8 mouse cellular contexts compared by ENCODE assay signal in the genomic region with DNA sequence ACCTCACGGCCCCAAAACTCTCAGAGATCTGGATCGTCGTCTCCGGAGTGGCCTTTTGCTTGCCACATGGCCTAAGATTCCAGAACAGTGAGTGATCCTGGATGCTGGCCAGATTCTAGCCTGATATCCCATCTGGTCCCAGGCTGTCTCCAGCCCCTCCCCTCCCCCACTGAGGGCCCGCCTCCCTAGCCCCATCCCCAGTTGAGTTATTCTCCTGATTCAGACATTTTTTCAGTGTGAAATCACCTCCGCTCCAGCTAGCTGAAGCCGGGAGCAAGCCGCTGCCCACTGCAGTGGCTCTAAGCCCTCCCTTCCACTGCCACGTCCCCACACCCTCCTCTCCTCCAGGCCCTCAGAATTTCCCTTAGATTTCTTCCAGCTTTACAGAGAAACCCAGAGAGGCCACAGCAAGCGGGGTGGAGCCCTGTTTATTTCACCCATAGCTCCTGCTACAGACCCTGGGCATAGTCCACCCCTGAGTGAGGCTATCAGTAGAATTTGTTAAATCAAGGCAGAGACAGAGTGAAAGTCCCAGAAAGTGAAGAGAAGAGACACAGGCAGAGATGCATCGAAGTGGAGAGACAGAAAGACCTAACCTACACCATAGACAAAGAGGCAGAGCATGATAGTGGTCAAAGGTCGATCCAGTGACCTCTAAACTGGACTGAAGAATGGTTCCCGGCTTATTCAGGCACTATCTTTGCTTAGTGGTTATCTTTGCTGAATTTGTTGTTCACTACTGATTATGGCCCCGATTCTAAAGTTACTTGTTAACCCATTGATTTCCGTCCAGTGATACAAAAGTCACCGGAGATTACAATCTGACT. TPM values are rescaled to one million over a fixed set of nuclear protein-coding genes. Genes with fewer than 3 reads are reported as not detected.
A peak's percentile ranks its signal among the peaks of the same experiment; 100 is the strongest.
DNase-seq lines count a peak whose midpoint lies in the region; ATAC-seq and TF ChIP-seq lines count a peak whose summit lies in the region.

No protein-coding gene starts in this region.

- WGBS in hindbrain, embryonic 13.5 days = 28% methylated on average over 16 of the region's 16 CpGs
- WGBS in liver, adult 2 months = 30% methylated on average over 16 of the region's 16 CpGs
- WGBS in neural tube, embryonic 11.5 days = 42% methylated on average over 16 of the region's 16 CpGs

- H3K9ac ChIP-seq in hindbrain, embryonic 13.5 days = no peak overlapping the region
- no peak overlapping the region; the same call in 1 of the 2 replicates for H3K9ac ChIP-seq in liver, adult 2 months (ENCODE audit: low read depth, low read length)
- H3K9ac ChIP-seq in neural tube, embryonic 11.5 days (ENCODE audit: low read length) = peak overlapping the region; percentile 12; the same call in 1 of the 2 replicates

- no peaks in the 10 kb centered on the region for H3K9me3 ChIP-seq in hindbrain, embryonic 13.5 days
- H3K9me3 ChIP-seq in neural tube, embryonic 11.5 days (ENCODE audit: control insufficient read depth, low read length) = no peaks in the 10 kb centered on the region

- TF ChIP-seq POLR2A in liver, adult 2 months (IDR thresholded peaks at IDR 0.05; ENCODE audit: extremely low read depth, insufficient read depth, low read length) = no peak

- no peak for TF ChIP-seq CTCF in liver, adult 2 months (IDR thresholded peaks at IDR 0.05; ENCODE audit: low read depth, low read length)

- 0 out of 2 replicates have a peak overlapping the region, but pooled peaks have one; percentile 15 for H3K4me2 ChIP-seq in hindbrain, embryonic 13.5 days
- no peak overlapping the region for H3K4me2 ChIP-seq in neural tube, embryonic 11.5 days (ENCODE audit: low read depth)

- H3K4me1 ChIP-seq in hindbrain, embryonic 13.5 days (replicated peaks) = peaks cover 29% of the 10 kb centered on the region
- peaks cover 8% of the 10 kb centered on the region for H3K4me1 ChIP-seq in liver, adult 2 months (ENCODE audit: control insufficient read depth, insufficient read depth, low read length)
- H3K4me1 ChIP-seq in neural tube, embryonic 11.5 days (ENCODE audit: control insufficient read depth, insufficient read depth, low read length) = peaks cover 10% of the 10 kb centered on the region

- ATAC-seq in hindbrain, embryonic 13.5 days (ENCODE audit: low FRiP score) = peak; percentile 66
- ATAC-seq in neural tube, embryonic 11.5 days (ENCODE audit: insufficient read depth, low FRiP score, low TSS enrichment) = peak; percentile 59; the same call in 1 of the 2 replicates

- no peaks in the 10 kb centered on the region for H3K27me3 ChIP-seq in hindbrain, embryonic 13.5 days
- no peaks in the 10 kb centered on the region for H3K27me3 ChIP-seq in liver, adult 2 months (ENCODE audit: control insufficient read depth, insufficient read depth, low read length)
- no peaks in the 10 kb centered on the region for H3K27me3 ChIP-seq in neural tube, embryonic 11.5 days (ENCODE audit: control insufficient read depth, insufficient read depth, low read length)

- peak; percentile 96 for DNase-seq in MN1 (ENCODE audit: low spot score)
- peak; percentile 43 for DNase-seq in cerebellum, adult 8-10 months
- peak; percentile 79 for DNase-seq in forelimb bud, embryonic 11.5 days (ENCODE audit: low read depth, low spot score)
- DNase-seq in liver, adult 2 months (ENCODE audit: extremely low read depth, low read depth, low spot score) = peak; percentile 72
- DNase-seq in neural tube, embryonic 11.5 days (ENCODE audit: low spot score) = peak; percentile 85
- no peak for DNase-seq in frontal cortex, postnatal 25 days (ENCODE audit: low spot score in 2 of 2)
- DNase-seq in left cerebral cortex, postnatal 25 days (ENCODE audit: low spot score in 2 of 2) = no peak

- H3K27ac ChIP-seq in hindbrain, embryonic 13.5 days = peak overlapping the region; percentile 63
- peak overlapping the region; percentile 60 for H3K27ac ChIP-seq in liver, adult 2 months (replicated peaks; ENCODE audit: insufficient read depth, low read depth, low read length)
- H3K27ac ChIP-seq in neural tube, embryonic 11.5 days (ENCODE audit: low read depth, low read length) = peak overlapping the region; percentile 58; the same call in 1 of the 2 replicates

- H3K36me3 ChIP-seq in hindbrain, embryonic 13.5 days = no peaks in the 10 kb centered on the region
- no peaks in the 10 kb centered on the region for H3K36me3 ChIP-seq in liver, adult 2 months (ENCODE audit: control insufficient read depth, insufficient read depth, low read length)
- H3K36me3 ChIP-seq in neural tube, embryonic 11.5 days (ENCODE audit: control insufficient read depth, insufficient read depth, low read length) = no peaks in the 10 kb centered on the region

- no peaks in the 10 kb centered on the region for H3K79me2 ChIP-seq in liver, adult 2 months (ENCODE audit: control insufficient read depth, insufficient read depth, low read length)

- intact Hi-C loops in left cerebral cortex, postnatal 25 days (cut with DNase I) = no loop called here

- H3K4me3 ChIP-seq in hindbrain, embryonic 13.5 days = no peak overlapping the region
- H3K4me3 ChIP-seq in liver, adult 2 months (ENCODE audit: insufficient read depth, low read depth, low read length) = no peak overlapping the region
- no peak overlapping the region for H3K4me3 ChIP-seq in neural tube, embryonic 11.5 days (ENCODE audit: low read depth, low read length)

RNA-seq across cellular contexts. Expression of a gene that starts 5.4 kb away (rescaled TPM):
- polyA plus RNA-seq in hindbrain, embryonic 13.5 days (2015; fragmentation: Nextera tagmentation; extraction: Ambion mirVana) = 579 and 581 TPM in 2 replicates
- 28.0 and 41.7 TPM in 2 replicates for total RNA-seq in liver, adult 2 months (2014; rRNA removed)
- 110 and 128 TPM in 2 replicates for polyA plus RNA-seq in liver, adult 2 months (2012; rRNA removed)
- polyA plus RNA-seq in neural tube, embryonic 11.5 days (2014; fragmentation: Nextera tagmentation; extraction: Ambion mirVana) = 450 and 492 TPM in 2 replicates
- 100 to 1,000 TPM; 275 to 297 TPM for total RNA-seq in left cerebral cortex, postnatal 25 days (2021)

RNA-seq across cellular contexts. Expression of a gene that starts 32.6 kb away (rescaled TPM):
- 302 and 316 TPM in 2 replicates for polyA plus RNA-seq in hindbrain, embryonic 13.5 days (2015; fragmentation: Nextera tagmentation; extraction: Ambion mirVana)
- total RNA-seq in liver, adult 2 months (2014; rRNA removed) = 220 and 227 TPM in 2 replicates
- 358 and 464 TPM in 2 replicates for polyA plus RNA-seq in liver, adult 2 months (2012; rRNA removed)
- polyA plus RNA-seq in neural tube, embryonic 11.5 days (2014; fragmentation: Nextera tagmentation; extraction: Ambion mirVana) = 244 and 248 TPM in 2 replicates
- 100 to 1,000 TPM in 1 of 2 experiments, 10 to 100 TPM in 1; 98.7 to 111 TPM for total RNA-seq in left cerebral cortex, postnatal 25 days (2021)

RNA-seq across cellular contexts. Expression of a gene that starts 41.1 kb away (rescaled TPM):
- polyA plus RNA-seq in hindbrain, embryonic 13.5 days (2015; fragmentation: Nextera tagmentation; extraction: Ambion mirVana) = 126 and 127 TPM in 2 replicates
- total RNA-seq in liver, adult 2 months (2014; rRNA removed) = 15.7 and 19.5 TPM in 2 replicates
- 13.6 and 14.0 TPM in 2 replicates for polyA plus RNA-seq in liver, adult 2 months (2012; rRNA removed)
- 235 and 236 TPM in 2 replicates for polyA plus RNA-seq in neural tube, embryonic 11.5 days (2014; fragmentation: Nextera tagmentation; extraction: Ambion mirVana)
- 10 to 100 TPM; 34.1 to 34.4 TPM for total RNA-seq in left cerebral cortex, postnatal 25 days (2021)

Comparison
In these comparisons a context has a peak if more than half of its experiments do, and no peak if none do; other contexts are left out.
1. DNase-seq: peak in MN1 (single experiment), cerebellum, adult 8-10 months (single experiment), forelimb bud, embryonic 11.5 days (single experiment), liver, adult 2 months (single experiment) and neural tube, embryonic 11.5 days (single experiment); none in frontal cortex, postnatal 25 days (0 of 2) and left cerebral cortex, postnatal 25 days (0 of 2).
2. Peak in every context shown above with its lines, with median percentiles within 50 percentile points of each other: H3K27ac ChIP-seq.